Mouse (Mus musculus): ENCODE data around the gene Gtf3c3.
A peak's percentile ranks its signal among the peaks of the same experiment; 100 is the strongest.

Gene Gtf3c3

DNA sequence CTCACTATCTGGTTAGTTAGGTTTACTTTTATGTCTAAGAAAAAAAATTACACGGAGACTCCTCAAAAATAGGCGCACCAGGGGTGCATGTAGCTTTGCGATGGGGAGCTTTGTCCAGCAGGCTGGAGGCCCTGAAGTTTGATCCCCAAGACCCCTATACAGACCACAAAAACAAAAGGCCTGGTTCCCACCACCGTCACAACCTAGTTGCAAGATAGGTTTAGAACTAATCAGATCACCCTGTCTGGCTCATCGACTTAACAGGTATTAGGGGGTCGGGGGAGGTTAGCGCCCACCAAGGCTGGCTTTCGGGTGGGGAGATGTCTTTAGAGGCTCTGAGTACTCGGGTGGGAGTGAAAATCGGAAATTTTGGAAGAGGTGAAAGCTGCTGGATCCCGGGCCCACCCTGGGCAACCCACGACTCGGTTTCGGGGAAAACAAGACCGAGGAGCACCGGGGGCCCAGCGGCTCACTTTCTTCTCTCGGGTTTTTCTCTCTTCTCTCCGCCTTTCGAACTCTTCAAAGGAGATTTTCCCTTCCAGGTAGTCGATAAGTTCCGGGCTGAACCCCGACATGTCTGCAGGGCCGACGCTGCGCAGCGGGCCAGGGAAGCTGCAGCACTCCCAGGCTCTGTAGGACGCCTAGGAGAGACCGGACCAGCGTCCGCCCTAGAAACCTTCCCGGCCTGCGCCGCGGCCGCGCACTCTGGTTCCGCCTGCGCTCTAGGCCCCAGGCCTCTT is at the start of gene Gtf3c3:
Gtf3c3 (minus strand) TSS at position 632 of the 740 bp plus-strand sequence.
- TF ChIP-seq GATA4 (IDR thresholded peaks at IDR 0.05; ENCODE audit: insufficient replicate concordance, low read length): peak; percentile 23; the same call in 1 of the 2 replicates

DNA sequence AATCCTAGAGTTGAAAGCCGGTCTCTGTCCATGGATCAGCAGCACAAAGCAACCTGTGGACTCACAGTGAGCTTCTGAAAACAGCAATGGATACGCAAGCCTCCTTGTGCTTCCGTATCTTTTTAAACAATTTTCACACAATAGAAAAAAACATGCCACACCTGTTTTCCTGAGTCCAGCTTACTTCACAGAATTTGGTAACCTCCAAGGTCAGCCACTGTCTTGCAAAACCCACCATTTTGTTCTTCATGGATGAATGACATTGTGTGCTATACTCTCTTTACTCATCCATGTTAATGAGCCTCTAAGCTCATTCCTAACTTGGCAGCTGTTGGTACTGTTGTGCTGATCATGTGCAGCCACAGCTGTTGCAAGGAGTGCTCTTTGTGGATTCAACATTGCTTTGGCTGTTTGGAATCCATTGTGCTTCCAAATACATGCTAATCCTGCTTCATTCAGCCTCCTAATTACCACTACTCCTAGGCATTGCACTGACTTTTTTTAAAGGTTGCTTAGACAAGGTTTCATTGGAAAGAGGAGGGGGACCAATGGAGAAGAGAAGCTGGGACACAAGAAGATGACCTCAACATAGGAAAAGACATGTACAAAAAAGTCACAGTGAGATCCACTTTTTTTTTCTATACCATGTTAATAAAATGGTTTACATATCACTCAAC is 46.1 kb upstream of the Gtf3c3 start:
- no peak for TF ChIP-seq GATA4 (IDR thresholded peaks at IDR 0.05; ENCODE audit: insufficient replicate concordance, low read length)

DNA sequence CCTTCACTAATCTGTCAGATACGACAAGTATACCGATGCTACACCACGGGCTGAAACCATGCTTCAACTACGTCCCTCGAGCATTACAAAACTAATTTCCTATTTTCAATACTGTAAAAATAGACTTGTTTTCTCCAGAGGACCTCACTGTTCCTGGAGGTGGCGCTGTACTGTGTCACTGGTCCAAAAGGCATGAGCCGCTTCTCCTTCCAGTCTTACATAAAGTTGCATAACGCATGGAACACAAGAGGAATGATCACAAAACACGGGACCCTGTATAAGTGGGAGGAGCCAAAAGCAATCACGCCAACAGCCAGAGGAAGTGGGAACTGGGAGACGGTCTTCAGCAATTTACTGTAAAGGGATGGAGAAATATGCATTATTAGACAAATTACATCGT is 41.7 kb upstream of the Gtf3c3 start:
- no peak for TF ChIP-seq GATA4 (IDR thresholded peaks at IDR 0.05; ENCODE audit: insufficient replicate concordance, low read length)

DNA sequence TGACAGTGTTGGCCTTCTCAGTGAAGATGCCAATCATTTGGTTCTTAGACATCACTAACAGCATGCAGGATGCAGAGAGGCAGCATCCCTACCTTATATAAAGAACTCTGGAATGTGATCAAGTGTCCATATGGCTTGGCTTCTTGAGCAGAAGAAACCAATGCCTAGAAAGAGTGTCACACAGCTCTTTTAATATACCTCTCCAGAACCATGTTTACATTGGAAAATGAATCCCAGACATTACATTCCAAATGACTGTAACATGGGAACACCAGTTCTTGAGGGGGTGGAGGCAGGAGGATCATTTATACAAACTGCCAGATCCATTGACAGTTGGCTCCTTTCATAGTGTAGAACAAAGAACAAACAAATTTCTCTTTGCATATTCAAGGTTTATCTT is 29.9 kb upstream of the Gtf3c3 start:
- TF ChIP-seq GATA4 (IDR thresholded peaks at IDR 0.05; ENCODE audit: insufficient replicate concordance, low read length): no peak

DNA sequence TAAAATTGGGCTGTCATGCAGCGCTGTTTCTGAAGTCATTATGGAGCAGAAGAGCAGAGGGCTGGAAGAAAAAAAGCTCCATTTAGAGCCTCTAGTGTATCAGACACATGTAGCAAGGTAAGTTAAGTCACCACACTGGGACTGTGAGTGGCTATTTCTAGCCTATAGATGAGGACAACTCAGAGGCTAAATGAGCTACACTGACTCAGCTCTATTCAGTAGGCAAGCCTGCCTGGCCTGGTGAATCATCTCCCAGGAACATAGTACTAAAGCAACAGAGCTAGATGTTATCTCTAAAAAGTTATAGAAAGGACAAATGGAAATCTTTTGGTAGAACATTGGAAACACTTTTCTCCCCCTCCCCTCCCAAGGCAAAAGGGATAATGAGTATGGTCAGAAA is 28.6 kb upstream of the Gtf3c3 start:
- no peak for TF ChIP-seq GATA4 (IDR thresholded peaks at IDR 0.05; ENCODE audit: insufficient replicate concordance, low read length)

DNA sequence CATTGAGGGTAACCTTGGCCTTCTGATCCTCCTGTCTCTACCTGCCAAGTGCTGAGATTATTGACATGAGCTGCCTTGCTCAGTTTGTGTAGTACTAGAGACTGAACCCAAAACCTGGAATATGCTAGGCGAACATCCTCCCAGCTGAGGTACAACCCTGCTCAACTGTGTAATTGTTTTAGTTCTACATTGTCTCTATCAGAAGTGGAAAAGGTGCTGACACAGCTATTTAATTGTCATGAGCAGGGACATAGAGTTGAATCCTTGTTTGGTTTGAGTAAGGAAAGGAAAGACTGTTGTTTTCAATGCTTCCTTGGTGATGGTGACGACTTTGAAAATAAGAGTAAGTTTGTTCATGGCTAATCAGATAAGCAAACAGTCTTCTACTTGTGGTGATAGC is 13.3 kb upstream of the Gtf3c3 start:
- TF ChIP-seq GATA4 (IDR thresholded peaks at IDR 0.05; ENCODE audit: insufficient replicate concordance, low read length): no peak

DNA sequence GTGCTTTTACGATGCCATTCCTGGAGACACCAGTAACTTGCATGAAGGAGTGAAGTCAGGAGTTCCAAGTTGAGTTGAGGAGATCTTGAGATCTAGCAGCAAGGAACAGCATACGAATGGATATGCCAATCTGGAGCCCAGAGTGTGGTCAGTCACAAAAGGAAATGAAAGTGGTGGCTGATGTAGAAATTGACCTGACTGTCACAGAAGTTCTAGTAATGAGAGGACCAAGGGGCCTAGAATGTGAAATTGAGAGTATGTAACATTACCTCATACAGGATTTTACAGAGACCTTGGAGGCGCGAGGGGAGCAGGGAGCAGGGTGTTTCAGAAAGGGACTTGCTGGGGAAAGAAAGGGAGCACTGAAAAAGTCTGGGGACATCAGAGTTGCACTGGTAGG is 10.1 kb upstream of the Gtf3c3 start:
- TF ChIP-seq GATA4 (IDR thresholded peaks at IDR 0.05; ENCODE audit: insufficient replicate concordance, low read length): no peak

DNA sequence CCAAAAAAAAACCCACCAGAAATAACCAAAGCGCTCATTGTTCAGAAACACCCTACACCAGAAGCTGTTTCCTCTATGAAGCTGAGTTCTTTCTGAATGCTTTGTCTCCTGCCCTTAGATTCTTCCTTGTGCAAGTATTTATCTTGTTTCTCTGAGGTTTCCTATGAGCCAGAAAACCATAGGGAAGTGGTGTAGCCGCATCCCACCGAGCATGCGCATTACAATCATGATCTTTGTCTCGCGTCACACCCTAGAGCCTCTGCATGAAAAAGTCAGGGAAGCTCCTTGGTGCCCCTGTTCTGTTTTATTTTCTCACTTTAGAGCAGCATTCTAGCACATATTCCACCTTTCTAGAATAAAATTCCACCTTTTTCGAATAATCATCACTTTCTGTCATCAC is 4.9 kb upstream of the Gtf3c3 start:
- TF ChIP-seq GATA4 (IDR thresholded peaks at IDR 0.05; ENCODE audit: insufficient replicate concordance, low read length): no peak

DNA sequence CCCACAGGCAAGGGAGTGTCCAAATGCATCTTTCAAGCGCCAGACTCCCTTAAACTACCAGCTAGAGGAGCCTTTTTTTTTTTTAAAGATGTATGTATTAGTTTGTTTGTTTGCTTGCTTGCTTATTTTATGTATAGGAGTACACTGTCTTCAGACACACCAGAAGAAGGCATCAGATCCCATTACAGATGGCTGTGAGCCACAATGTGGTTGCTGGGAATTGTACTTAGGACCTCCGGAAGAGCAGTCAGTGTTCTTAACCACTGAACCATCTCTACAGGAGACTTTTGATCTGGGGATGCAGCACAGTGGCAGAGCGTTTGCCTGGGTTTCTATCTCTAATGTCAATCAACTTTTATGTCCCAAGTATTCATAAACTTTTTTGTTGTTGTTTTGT is 307 bp upstream of the Gtf3c3 start:
- no peak for TF ChIP-seq GATA4 (IDR thresholded peaks at IDR 0.05; ENCODE audit: insufficient replicate concordance, low read length)

DNA sequence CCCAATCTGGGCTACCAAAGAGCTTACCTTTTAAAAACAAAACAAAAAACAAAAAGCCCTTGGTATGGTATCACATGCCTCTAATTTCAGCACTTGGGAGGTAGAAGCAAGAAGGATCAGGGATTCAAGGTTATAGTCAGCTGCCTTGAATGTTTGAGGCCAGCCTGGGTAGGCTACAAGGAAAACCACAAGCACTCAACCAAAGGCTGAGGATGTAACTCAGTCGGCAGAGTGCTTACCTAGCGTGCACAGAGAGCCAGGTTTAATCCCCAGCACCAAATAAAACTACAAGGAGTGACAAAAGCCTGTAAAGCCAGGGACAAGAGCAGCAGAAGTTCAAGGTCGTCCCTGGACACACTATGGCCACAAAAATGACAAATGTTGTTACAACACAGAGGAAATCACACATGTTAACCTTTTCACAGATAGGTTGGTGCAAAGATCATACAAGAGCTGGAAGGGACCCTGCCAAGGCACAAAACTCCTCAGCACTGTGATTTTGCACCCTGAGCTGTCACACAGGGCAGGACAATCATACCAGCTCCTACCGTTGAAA is 16.5 kb downstream of the Gtf3c3 start:
- TF ChIP-seq GATA4 (IDR thresholded peaks at IDR 0.05; ENCODE audit: insufficient replicate concordance, low read length): no peak

DNA sequence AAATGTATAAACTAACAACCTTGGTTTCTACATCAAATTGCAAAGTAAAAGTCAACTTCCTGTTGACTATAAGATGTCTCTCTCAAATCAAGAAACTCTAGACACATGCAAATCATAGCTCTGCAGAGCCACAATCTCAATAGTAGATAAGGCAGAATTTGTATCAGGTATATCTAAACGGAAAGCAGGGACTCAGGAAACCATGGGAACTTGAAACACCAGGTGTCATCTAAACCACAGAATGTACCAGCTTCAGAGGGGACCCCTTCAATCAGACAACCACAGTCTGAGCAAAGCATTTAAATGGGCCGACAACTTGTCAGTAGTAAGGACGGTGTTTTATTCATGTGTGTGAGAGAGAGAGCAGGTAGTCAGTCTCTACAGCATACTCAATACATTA is 17.1 kb downstream of the Gtf3c3 start:
- no peak for TF ChIP-seq GATA4 (IDR thresholded peaks at IDR 0.05; ENCODE audit: insufficient replicate concordance, low read length)

DNA sequence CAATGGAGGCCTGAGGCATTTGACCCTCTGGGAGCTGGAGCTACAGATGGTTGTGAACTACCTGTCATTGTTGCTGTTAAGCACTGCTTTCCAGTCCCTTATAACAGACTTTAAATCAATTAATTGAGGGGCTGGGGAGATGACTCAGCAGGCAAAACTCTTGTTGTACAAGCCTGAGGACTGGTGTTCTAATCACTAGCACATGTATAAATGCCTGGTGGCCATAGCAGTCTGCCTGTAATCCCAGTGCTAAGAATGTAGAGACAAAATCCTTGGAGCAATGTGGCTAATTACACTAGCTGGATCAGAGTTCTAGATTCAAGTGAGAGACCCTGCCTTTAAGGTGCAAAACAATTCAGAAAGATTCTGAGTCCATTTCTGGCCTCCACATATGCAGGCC is 36.0 kb downstream of the Gtf3c3 start:
- no peak for TF ChIP-seq GATA4 (IDR thresholded peaks at IDR 0.05; ENCODE audit: insufficient replicate concordance, low read length)

DNA sequence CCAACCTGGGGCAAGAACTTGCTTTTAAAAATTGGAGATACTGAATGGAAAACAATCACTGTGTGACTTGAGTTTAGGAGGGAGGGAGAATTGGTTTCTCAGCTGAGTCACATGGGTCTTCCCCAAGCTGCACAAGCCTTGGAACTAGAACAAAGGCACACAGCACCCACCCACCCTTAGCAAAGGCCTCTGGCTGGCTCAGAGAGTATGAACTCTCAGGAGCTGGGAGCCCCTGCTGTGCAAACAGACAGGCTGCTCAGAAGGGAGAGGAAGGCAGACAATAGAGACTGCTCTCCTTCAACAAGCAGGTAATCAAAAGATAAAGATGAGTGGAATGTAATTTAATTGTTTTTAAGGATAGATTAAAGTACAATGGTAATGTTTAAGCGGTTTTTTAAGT is 54.5 kb downstream of the Gtf3c3 start:
- no peak for TF ChIP-seq GATA4 (IDR thresholded peaks at IDR 0.05; ENCODE audit: insufficient replicate concordance, low read length)

DNA sequence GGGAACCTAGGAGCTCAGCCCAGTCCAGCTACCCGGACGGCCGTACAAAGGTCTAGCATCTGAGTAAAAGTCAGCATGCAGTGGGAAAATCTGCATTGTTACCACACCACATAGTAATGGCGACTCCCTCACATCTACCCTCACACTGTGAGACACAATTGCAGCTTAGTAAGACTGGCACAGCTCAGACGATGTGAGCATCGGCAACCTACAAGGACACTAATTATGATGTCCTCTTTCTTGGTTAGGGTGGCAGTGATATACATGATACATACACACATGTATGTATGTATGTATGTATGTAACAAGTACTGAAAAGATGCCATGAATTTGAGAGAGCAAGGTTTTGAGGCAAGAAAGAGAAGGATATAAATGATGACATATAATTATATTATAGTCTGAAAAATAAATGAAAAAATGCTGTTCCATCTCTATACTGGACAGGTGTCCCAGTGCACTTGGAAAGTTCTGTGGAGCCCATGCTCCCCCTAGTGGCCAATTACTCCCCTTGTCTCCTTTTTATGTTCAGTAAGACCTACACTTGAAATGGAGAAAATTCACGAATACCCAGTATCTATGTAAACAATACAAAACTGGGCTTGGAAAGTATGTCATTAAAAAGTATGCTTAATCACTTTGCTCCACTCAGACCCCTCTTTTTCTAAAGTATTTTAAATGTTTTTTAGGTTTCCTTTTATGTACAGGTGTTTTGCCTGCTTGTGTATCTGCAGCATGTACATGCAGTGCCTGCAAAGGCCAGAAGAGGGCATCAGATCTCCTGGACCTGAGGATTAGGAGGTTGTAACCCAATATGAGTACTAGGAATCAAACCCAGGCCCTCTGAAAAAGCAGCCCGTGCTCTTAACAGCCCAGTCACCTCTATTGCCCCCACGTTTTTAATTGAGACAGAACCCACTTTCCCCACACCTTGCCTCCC is 57.5 kb downstream of the Gtf3c3 start:
- no peak for TF ChIP-seq GATA4 (IDR thresholded peaks at IDR 0.05; ENCODE audit: insufficient replicate concordance, low read length)

DNA sequence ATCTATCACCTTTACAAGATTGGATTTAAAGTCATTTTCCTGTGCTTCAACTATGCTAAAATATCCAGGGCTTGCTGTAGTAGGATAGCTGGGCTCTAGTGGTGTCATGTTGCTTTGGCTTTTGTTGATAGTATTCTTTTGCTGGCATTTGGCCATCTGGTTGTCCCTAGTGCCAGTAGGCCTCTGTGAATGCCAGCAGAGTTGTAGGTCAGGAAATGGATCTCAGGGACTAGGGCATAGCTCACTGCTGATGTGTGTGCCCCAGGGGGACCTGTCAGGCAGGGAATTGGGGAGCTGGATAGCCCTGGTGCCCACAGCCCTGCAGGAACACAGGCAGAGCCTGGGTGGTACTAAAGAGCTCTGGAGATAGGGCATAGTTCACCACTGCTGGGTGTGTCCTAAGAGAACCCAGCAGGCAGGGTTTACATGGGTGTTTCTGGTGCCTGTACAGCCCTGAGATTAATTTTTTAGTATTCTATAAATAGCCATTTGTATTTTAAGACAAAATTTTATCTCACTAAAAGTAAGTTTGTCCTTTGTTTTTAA is 61.2 kb downstream of the Gtf3c3 start:
- no peak for TF ChIP-seq GATA4 (IDR thresholded peaks at IDR 0.05; ENCODE audit: insufficient replicate concordance, low read length)
